Mouse (Mus musculus) thymus, adult 2 months (tissue): ENCODE measurements around the gene Dock11. TPM values are rescaled to one million over a fixed set of nuclear protein-coding genes. Genes with fewer than 3 reads are reported as not detected.

Experiments used
- DNase-seq: peaks from one replicate; pipeline ENCODE4 v3.0.0; 2021
- H3K27ac ChIP-seq: fragments of 200-500 bp; 2 replicates; pipeline ENCODE4 v1.5.1; 2012; ENCODE audit warnings: low read length, control low read depth; ENCODE audit not compliant: control insufficient read depth, insufficient read depth
- H3K27me3 ChIP-seq: fragments of 200-500 bp; 2 replicates; pipeline ENCODE4 v1.6.1; 2012; ENCODE audit warnings: mild to moderate bottlenecking, low read length, moderate library complexity, mixed read lengths; ENCODE audit not compliant: control insufficient read depth, insufficient read depth
- H3K36me3 ChIP-seq: fragments of 200-500 bp; 2 replicates; pipeline ENCODE4 v1.6.1; 2012; ENCODE audit warnings: mild to moderate bottlenecking, low read length, moderate library complexity; ENCODE audit not compliant: control insufficient read depth, insufficient read depth
- H3K4me1 ChIP-seq: fragments of 200-500 bp; replicated peaks from 2 replicates; pipeline ENCODE4 v1.6.1; 2012; ENCODE audit warnings: low read length; ENCODE audit not compliant: control insufficient read depth, insufficient read depth
- H3K4me3 ChIP-seq: fragments of 200-500 bp; 2 replicates; pipeline ENCODE4 v1.5.1; 2012; ENCODE audit warnings: mild to moderate bottlenecking, low read length, control low read depth, moderate library complexity; ENCODE audit not compliant: control insufficient read depth, insufficient read depth
- CTCF ChIP-seq: fragments of 200-500 bp; IDR thresholded peaks from 2 replicates; pipeline ENCODE4 v1.5.1; 2012; ENCODE audit warnings: mild to moderate bottlenecking, control low read depth, low read length, moderate library complexity, borderline replicate concordance; ENCODE audit not compliant: control insufficient read depth, poor library complexity, insufficient read depth; ENCODE audit errors: extremely low read depth
- POLR2A ChIP-seq: fragments of 200-500 bp; IDR thresholded peaks from 2 replicates; pipeline ENCODE4 v1.6.1; 2012; ENCODE audit warnings: mild to moderate bottlenecking, low read length, control low read depth, moderate library complexity; ENCODE audit not compliant: control insufficient read depth, poor library complexity, insufficient read depth; ENCODE audit errors: extremely low read depth
- WGBS: fragments of 180-500 bp; shearing (Covaris S2); methylation state at CpG from one replicate; pipeline ENCODE4 v1.1.7; 2018; 5-methylcytosine and 5-hydroxymethylcytosine counted together
- polyA plus RNA-seq: library from polyadenylated mRNA; depleted of rRNA; stranded (reverse); fragments of >200 nt; gene quantifications from 2 replicates; pipeline ENCODE4 v1.2.3, GENCODE M21; 2012

Dock11 gene
- polyA plus RNA-seq, 1 experiment = 11.0 TPM

DNA sequence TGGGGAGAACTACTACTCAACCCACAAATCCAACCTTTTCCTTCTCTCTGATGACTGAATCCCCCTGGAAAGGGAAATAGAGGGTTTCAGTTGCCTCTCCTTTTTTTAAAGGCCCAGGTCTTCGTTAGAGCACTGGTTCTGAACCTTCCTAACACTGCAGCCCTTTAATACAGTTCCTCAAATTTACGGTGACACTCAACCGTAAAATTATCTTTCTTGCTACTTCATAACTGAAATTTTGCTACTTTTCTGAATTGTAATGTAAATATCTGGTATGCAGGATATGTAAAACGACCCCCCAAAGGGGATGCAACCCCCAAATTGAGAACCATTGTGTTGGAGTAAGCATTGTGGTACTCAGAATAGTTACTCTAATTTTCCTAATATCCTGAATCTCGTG lies 49.5 kb downstream of the Dock11 start:
- WGBS = 43% methylated on average over 5 of the region's 5 CpGs
- H3K4me1 ChIP-seq = no peaks in the 10 kb centered on the region; the same call in 1 of the 2 replicates
- H3K36me3 ChIP-seq = no peaks in the 10 kb centered on the region
- no peaks in the 10 kb centered on the region for H3K27me3 ChIP-seq
- H3K27ac ChIP-seq = no peak overlapping the region
- TF ChIP-seq POLR2A (no peak), CTCF (no peak)
- H3K4me3 ChIP-seq = no peak overlapping the region
- DNase-seq = no peak

DNA sequence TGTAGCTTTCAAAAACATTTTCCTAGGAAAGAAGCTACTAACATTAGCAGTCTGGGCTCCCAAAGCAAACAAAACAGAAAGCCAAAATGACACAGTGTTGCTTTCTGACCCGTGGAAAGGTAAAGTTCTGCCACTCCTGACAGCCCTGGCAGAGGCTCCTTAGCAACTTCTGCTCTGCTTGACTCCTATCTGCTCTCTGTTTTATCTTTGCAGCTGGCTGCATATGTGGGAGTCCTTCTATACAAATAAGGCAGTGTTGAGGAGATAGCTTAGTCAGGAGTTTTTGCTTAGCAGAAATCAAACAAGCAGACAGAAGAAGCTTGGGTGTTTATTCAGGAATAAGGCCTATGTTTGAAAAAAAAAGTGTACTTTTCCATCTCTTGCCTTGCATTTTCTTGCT lies 57.8 kb downstream of the Dock11 start:
- DNase-seq = no peak
- Histone ChIP-seq H3K27me3 (no peaks in the 10 kb centered on the region), H3K36me3 (no peaks in the 10 kb centered on the region; the same call in 1 of the 2 replicates), H3K4me1 (no peaks in the 10 kb centered on the region), H3K4me3 (no peak overlapping the region), H3K27ac (no peak overlapping the region)
- TF ChIP-seq POLR2A (no peak), CTCF (no peak)
- WGBS = 78% methylated on average over 1 of the region's 1 CpGs

DNA sequence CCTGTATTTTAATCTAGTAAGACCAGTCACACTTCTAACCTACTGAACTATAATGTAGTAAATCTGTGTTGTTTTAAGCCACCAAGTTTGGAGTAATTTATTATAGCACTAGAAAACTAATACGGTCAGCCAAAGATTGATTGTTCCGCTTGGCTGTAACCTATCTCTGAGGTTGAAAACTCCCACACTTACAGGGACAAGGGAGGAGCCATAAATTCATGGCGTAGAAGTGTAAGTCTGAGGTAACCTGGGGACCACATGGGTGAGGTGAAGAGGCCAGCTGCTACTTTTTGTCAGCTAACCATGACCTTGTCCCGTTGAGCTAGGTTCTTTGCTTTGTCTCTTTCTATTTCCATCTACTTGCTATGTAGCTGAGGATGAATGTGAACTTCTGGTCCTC lies 61.5 kb downstream of the Dock11 start:
- Histone ChIP-seq H3K36me3 (no peaks in the 10 kb centered on the region; the same call in 1 of the 2 replicates), H3K4me3 (no peak overlapping the region), H3K27ac (no peak overlapping the region), H3K4me1 (no peaks in the 10 kb centered on the region), H3K27me3 (no peaks in the 10 kb centered on the region)
- WGBS = 92% methylated on average over 4 of the region's 4 CpGs
- DNase-seq = no peak
- no peak for TF ChIP-seq POLR2A
- no peak for TF ChIP-seq CTCF

GRCm38 (mm10) chrX:35951945-35952344 lies 63.3 kb downstream of the Dock11 start:
- Histone ChIP-seq H3K4me3 (no peak overlapping the region), H3K4me1 (no peaks in the 10 kb centered on the region), H3K27ac (no peak overlapping the region), H3K36me3 (peaks cover 5% of the 10 kb centered on the region; the same call in 1 of the 2 replicates), H3K27me3 (no peaks in the 10 kb centered on the region)
- WGBS = 90% methylated on average over 3 of the region's 3 CpGs
- TF ChIP-seq POLR2A = no peak
- no peak for TF ChIP-seq CTCF
- DNase-seq = no peak

DNA sequence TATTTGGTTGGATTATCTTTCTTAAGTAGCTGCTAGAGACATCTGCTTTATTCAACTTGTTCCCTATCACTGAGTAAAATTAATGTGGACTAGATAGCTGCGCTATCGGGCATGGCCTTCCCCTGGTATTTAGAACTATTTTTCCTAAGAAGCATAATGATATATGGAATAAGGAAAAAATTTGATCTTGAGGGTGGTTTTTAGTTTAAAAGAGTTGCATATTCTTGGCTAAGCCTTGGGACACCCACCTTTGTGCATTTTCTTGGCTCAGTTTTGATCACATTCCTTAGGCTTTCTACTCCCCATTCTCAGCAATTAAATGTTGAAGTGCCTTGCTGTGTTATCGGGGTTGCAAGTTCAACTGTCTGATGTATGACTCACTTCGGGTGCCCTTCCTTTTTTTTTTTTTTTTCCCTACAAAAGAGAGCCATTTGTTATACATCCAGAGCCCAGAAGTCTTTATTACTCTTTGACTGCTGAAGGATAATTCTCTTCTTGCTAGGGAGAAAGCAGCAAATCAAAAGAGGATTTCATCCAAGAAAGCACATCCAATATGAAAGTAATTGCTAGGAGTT lies 64.0 kb downstream of the Dock11 start:
- 87% methylated on average over 4 of the region's 4 CpGs for WGBS
- no peak for TF ChIP-seq CTCF
- TF ChIP-seq POLR2A = no peak
- no peak overlapping the region for H3K4me3 ChIP-seq

GRCm38 (mm10) chrX:35956236-35956635 lies 67.6 kb downstream of the Dock11 start:
- no peaks in the 10 kb centered on the region for H3K4me1 ChIP-seq
- TF ChIP-seq CTCF (no peak), POLR2A (no peak)
- no peak overlapping the region for H3K27ac ChIP-seq
- peaks cover 5% of the 10 kb centered on the region; the same call in 1 of the 2 replicates for H3K36me3 ChIP-seq
- no peaks in the 10 kb centered on the region for H3K27me3 ChIP-seq
- H3K4me3 ChIP-seq = no peak overlapping the region
- no peak for DNase-seq

More for the DNA sequence above, 64.0 kb downstream of the Dock11 start:
- H3K4me1 ChIP-seq = no peaks in the 10 kb centered on the region
- no peak overlapping the region for H3K27ac ChIP-seq
- DNase-seq = no peak
- no peaks in the 10 kb centered on the region for H3K27me3 ChIP-seq
- H3K36me3 ChIP-seq = peaks cover 5% of the 10 kb centered on the region; the same call in 1 of the 2 replicates

- DNase-seq = no peak
- TF ChIP-seq CTCF = no peak
- TF ChIP-seq POLR2A = no peak
- Histone ChIP-seq H3K27me3 (no peaks in the 10 kb centered on the region), H3K27ac (no peak overlapping the region), H3K4me3 (no peak overlapping the region), H3K4me1 (no peaks in the 10 kb centered on the region), H3K36me3 (no peaks in the 10 kb centered on the region)
- WGBS = 91% methylated on average over 6 of the region's 6 CpGs
Observed at GRCm38 (mm10) chrX:35963087-35963486, 74.5 kb downstream of the Dock11 start.
